ENCODE assay signal across 9 mouse cellular contexts in genomic region chr2:35231871-35232270, GRCm38 (mm10). TPM values are rescaled to one million over a fixed set of nuclear protein-coding genes. Genes with fewer than 3 reads are reported as not detected.
DNase-seq lines count a peak whose midpoint lies in the region; ATAC-seq and TF ChIP-seq lines count a peak whose summit lies in the region.
"Had no signal": no experiment of that assay in that cellular context is flagged by ENCODE, and none has a peak within 500 bp of the region (broad histone marks: within the 10 kb centered on the region; RNA-seq: fewer than 3 reads in every experiment).

No protein-coding gene starts in this region.

- H3K36me3 ChIP-seq in intestine, embryonic 15.5 days, result no peaks in the 10 kb centered on the region
- H3K36me3 ChIP-seq in intestine, postnatal 0 days (ENCODE audit: control insufficient read depth, insufficient read depth), result no peaks in the 10 kb centered on the region
- H3K36me3 ChIP-seq: G1E had no signal

- no peaks in the 10 kb centered on the region for H3K9me3 ChIP-seq in intestine, embryonic 15.5 days
- H3K9me3 ChIP-seq in intestine, postnatal 0 days (ENCODE audit: control insufficient read depth), result no peaks in the 10 kb centered on the region
- H3K9me3 ChIP-seq: G1E had no signal

- no peaks in the 10 kb centered on the region for H3K4me1 ChIP-seq in intestine, embryonic 15.5 days (replicated peaks)
- H3K4me1 ChIP-seq in intestine, postnatal 0 days (replicated peaks; ENCODE audit: control insufficient read depth, insufficient read depth, low read length), result no peaks in the 10 kb centered on the region
- H3K4me1 ChIP-seq in cerebellum, adult 2 months (ENCODE audit: control insufficient read depth, insufficient read depth, low read length), result no peaks in the 10 kb centered on the region

- TF ChIP-seq POLR2A in cerebellum, adult 2 months (IDR thresholded peaks at IDR 0.05; ENCODE audit: borderline replicate concordance, insufficient read depth, low read length), result no peak

- no peak overlapping the region for H3K4me3 ChIP-seq in intestine, embryonic 15.5 days (replicated peaks)
- no peak overlapping the region for H3K4me3 ChIP-seq in intestine, postnatal 0 days (ENCODE audit: low read depth, low read length)
- H3K4me3 ChIP-seq in cerebellum, adult 2 months (replicated peaks; ENCODE audit: insufficient read depth, low read depth, low read length), result no peak overlapping the region

- 44% methylated on average over 2 of the region's 2 CpGs for WGBS in intestine, embryonic 15.5 days
- 21% methylated on average over 2 of the region's 2 CpGs for WGBS in intestine, postnatal 0 days
- 46% methylated on average over 2 of the region's 2 CpGs for WGBS in cerebellum, adult 2 months

- ATAC-seq in intestine, embryonic 15.5 days, result 0 out of 2 replicates have a peak, but pooled peaks have one; percentile 17
- ATAC-seq in intestine, postnatal 0 days, result no peak

- H3K4me2 ChIP-seq in intestine, embryonic 15.5 days (replicated peaks), result no peak overlapping the region
- no peak overlapping the region for H3K4me2 ChIP-seq in intestine, postnatal 0 days (replicated peaks; ENCODE audit: low read depth)

- TF ChIP-seq CTCF in intestine, postnatal 0 days (IDR thresholded peaks at IDR 0.05; ENCODE audit: low read depth), result no peak
- no peak for TF ChIP-seq CTCF in cerebellum, adult 2 months (IDR thresholded peaks at IDR 0.05; ENCODE audit: borderline replicate concordance, insufficient read depth, low read depth, low read length)

- H3K27me3 ChIP-seq in intestine, embryonic 15.5 days (replicated peaks), result no peaks in the 10 kb centered on the region
- no peaks in the 10 kb centered on the region for H3K27me3 ChIP-seq in intestine, postnatal 0 days (replicated peaks; ENCODE audit: control insufficient read depth, insufficient read depth, low read length)
- H3K27me3 ChIP-seq in cerebellum, adult 2 months (ENCODE audit: control insufficient read depth, insufficient read depth, low read length), result no peaks in the 10 kb centered on the region; the same call in 1 of the 2 replicates

- DNase-seq in adrenal gland, postnatal 25 days, result peak; percentile 13
- DNase-seq in induced T-regulatory cell, adult 2 months (ENCODE audit: low read depth), result peak; percentile 19
- DNase-seq in lung, postnatal 14 days, result peak; percentile 71
- no peak for DNase-seq in cerebellum, adult 2 months
- no peak for DNase-seq in ovary, postnatal 36 days (ENCODE audit: low spot score)
- no peak for DNase-seq in urinary bladder, postnatal 4 days (ENCODE audit: low spot score in 2 of 2)

- H3K27ac ChIP-seq in intestine, embryonic 15.5 days, result no peak overlapping the region
- H3K27ac ChIP-seq in intestine, postnatal 0 days (ENCODE audit: low read depth, low read length), result no peak overlapping the region
- H3K27ac ChIP-seq in cerebellum, adult 2 months (ENCODE audit: insufficient read depth, low read length), result no peak overlapping the region

- H3K9ac ChIP-seq in intestine, embryonic 15.5 days, result no peak overlapping the region
- H3K9ac ChIP-seq in intestine, postnatal 0 days (ENCODE audit: low read depth, low read length), result no peak overlapping the region

RNA-seq across cellular contexts. Expression of gene Gsn, which starts 24.3 kb away (rescaled TPM):
- 167 and 170 TPM in 2 replicates for polyA plus RNA-seq in intestine, embryonic 15.5 days (2015; fragmentation: Nextera tagmentation; extraction: Ambion mirVana)
- 129 and 138 TPM in 2 replicates for polyA plus RNA-seq in intestine, postnatal 0 days (2015; fragmentation: Nextera tagmentation; extraction: Ambion mirVana)
- total RNA-seq in adrenal gland, postnatal 25 days (2021), result 181 and 185 TPM in 2 replicates
- polyA plus RNA-seq in cerebellum, adult 2 months (2012; rRNA removed), result 119 and 127 TPM in 2 replicates

RNA-seq across cellular contexts. Expression of gene Rab14, which starts 31.0 kb away (rescaled TPM):
- 292 and 338 TPM in 2 replicates for polyA plus RNA-seq in intestine, embryonic 15.5 days (2015; fragmentation: Nextera tagmentation; extraction: Ambion mirVana)
- polyA plus RNA-seq in intestine, postnatal 0 days (2015; fragmentation: Nextera tagmentation; extraction: Ambion mirVana), result 364 and 399 TPM in 2 replicates
- 236 and 239 TPM in 2 replicates for total RNA-seq in adrenal gland, postnatal 25 days (2021)
- polyA plus RNA-seq in cerebellum, adult 2 months (2012; rRNA removed), result 165 and 168 TPM in 2 replicates

Comparison
In these comparisons a context has a peak if more than half of its experiments do, and no peak if none do; other contexts are left out.
1. DNase-seq: peak in adrenal gland, postnatal 25 days (single experiment), induced T-regulatory cell, adult 2 months (single experiment) and lung, postnatal 14 days (single experiment); none in cerebellum, adult 2 months (0 of 2), ovary, postnatal 36 days (single experiment) and urinary bladder, postnatal 4 days (0 of 2).